Mouse (Mus musculus): ENCODE measurements at regions not wholly inside any gene's neighbourhood (a gene's known extent, or its start where the extent isn't known, plus 50 kb on each side); places are given as distances from the start of the nearest gene placed in this dataset.

DNA sequence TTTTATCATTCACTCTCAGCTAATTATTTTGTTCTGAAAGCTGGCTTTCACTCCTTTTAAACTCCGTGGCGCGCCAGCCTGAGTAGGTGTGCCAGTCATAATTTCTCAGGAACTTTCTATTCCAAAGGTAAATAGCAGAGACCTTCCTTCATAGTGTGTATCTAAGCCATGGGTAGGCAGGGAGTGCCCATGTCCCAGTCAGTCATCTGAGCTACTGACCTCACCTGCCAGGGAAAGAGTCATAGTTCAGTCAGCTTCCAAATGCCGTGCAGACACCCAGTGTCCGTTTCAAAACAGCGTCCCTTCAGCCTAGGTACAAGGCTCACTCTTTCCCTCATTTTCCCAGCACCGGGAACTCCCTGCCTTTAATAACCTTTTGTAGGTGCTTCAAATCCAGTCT is 269.7 kb downstream of the Gm19410 start:
- no peak for DNase-seq (ENCODE audit: low spot score in 2 of 2)

DNA sequence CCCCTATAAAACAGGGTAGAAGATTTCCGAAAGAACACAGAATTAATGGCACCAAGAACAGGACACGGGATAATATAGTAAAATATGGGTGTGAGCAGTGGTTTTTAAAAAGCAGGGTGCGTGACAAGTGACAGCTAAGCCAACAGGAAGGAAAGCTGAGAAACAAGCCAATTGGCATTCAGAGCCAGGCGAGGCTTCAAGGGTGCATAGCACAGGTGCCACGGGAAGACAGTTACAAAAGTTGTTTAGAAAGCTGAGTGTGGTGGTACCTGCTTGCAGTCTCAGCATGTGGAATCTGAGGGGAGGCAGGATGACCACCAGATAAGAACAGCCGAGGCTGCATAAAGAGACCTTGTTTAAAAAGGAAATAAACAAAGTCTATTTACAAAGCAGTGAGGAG is 270.7 kb downstream of the Gm19410 start:
- DNase-seq (ENCODE audit: low spot score in 2 of 2) = no peak

DNA sequence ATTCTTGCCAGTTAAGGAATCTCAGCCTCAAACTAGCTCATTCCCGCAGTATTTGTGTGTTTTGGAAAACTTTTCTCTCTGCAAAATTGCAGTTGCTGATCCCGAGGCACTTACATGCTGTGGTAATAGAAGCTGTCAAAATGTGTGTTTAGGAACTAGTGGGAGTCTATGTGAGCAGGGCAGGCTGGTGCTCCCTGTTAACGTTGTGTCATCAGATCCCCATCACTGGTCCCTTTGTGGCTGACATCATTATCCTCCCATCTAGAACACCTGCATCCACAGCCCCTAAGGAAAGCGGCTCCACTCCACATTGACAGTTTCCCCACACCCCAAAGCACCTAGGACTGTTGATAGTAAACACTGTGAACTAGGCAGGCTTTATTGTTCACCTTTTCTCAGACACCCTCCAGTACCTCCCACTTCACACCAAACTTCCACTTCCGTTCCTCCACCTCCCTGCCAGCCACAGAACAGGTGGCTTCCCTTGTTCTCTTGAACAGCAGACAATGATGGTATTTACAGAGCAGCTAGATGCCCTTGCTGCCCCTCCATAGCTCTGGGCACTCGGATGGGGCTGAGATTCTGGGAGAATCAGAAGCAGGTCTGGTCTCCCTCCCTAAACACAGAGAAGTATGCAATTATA is 275.8 kb downstream of the Gm19410 start:
- no peak for DNase-seq (ENCODE audit: low spot score in 2 of 2)

DNA sequence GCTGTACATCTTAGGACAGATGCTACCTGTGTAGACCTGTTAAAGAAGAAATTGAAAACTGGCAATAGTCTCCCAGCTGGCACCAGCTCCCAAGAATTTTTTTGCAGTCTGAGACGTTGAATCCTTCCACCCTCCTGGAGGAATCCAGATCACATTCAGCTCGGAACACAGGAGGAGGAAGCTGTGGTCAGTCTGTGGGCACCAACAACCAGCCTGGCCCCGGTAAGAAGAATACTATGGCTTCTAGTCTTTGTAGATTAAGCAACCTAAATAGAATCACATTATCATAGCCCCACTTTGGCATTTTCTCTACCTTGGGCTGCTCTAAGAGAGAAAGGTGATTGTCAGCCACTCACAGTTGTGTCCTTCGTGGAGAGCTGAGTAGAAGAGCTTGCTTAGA is 277.0 kb downstream of the Gm19410 start:
- no peak for DNase-seq (ENCODE audit: low spot score in 2 of 2)

Small RNAs in the stretch of these regions (microRNA-seq; reads per million reads assigned to microRNA genes)
- gene Gm22030 = 0 reads per million in 2 experiments
